Mouse (Mus musculus) neural tube, embryonic 15.5 days (tissue): ENCODE data around the gene Antxrl. TPM values are rescaled to one million over a fixed set of nuclear protein-coding genes. Genes with fewer than 3 reads are reported as not detected.

Experiments
- ATAC-seq: fragments of 200-750 bp; cut with Nextera tagmentation; 2 replicates; pipeline ENCODE4 v1.8.0; 2017; ENCODE audit warnings: mild to moderate bottlenecking, moderate TSS enrichment, moderate library complexity; ENCODE audit not compliant: low FRiP score
- H3K27ac ChIP-seq: fragments of 300-500 bp; sonication (generic); replicated peaks from 2 replicates; pipeline ENCODE4 v1.5.1; 2015; ENCODE audit warnings: mild to moderate bottlenecking, inconsistent platforms
- H3K27me3 ChIP-seq: fragments of 300-500 bp; sonication (generic); replicated peaks from 2 replicates; pipeline ENCODE4 v1.6.1; 2015; ENCODE audit warnings: inconsistent platforms
- H3K36me3 ChIP-seq: fragments of 300-500 bp; sonication (generic); 2 replicates; pipeline ENCODE4 v1.6.1; 2015; ENCODE audit warnings: inconsistent platforms
- H3K4me1 ChIP-seq: fragments of 300-500 bp; sonication (generic); 2 replicates; pipeline ENCODE4 v1.6.1; 2015; ENCODE audit warnings: inconsistent platforms
- H3K4me2 ChIP-seq: fragments of 300-500 bp; sonication (generic); 2 replicates; pipeline ENCODE4 v1.6.1; 2015; ENCODE audit warnings: inconsistent platforms, mild to moderate bottlenecking, moderate library complexity
- H3K4me3 ChIP-seq: fragments of 300-500 bp; sonication (generic); replicated peaks from 2 replicates; pipeline ENCODE4 v1.5.1; 2015; ENCODE audit warnings: mild to moderate bottlenecking, inconsistent platforms
- H3K9ac ChIP-seq: fragments of 300-500 bp; sonication (generic); replicated peaks from 2 replicates; pipeline ENCODE4 v1.6.1; 2015; ENCODE audit warnings: mild to moderate bottlenecking, inconsistent platforms
- H3K9me3 ChIP-seq: fragments of 300-500 bp; sonication (generic); replicated peaks from 2 replicates; pipeline ENCODE4 v1.6.1; 2016; ENCODE audit warnings: inconsistent platforms
- WGBS: fragments of 180-500 bp; shearing (Covaris S2); methylation state at CpG from one replicate; pipeline ENCODE4 v1.1.7; 2015; ENCODE audit warnings: mixed read lengths; 5-methylcytosine and 5-hydroxymethylcytosine counted together
- polyA plus RNA-seq: library from polyadenylated mRNA; unstranded; fragments of >200 nt; fragmentation: Nextera tagmentation; extraction: Ambion mirVana; gene quantifications from 2 replicates; pipeline ENCODE4 v1.2.1, GENCODE M21; 2015

Antxrl gene
- polyA plus RNA-seq, 1 experiment from 2014 or later, result not detected

GRCm38 (mm10) chr14:34106389-34107062 is 54.0 kb downstream of the Antxrl start:
- Histone ChIP-seq H3K4me3 (no peak overlapping the region), H3K36me3 (no peaks in the 10 kb centered on the region), H3K9ac (no peak overlapping the region), H3K4me1 (no peaks in the 10 kb centered on the region), H3K4me2 (no peak overlapping the region), H3K27ac (no peak overlapping the region), H3K27me3 (no peaks in the 10 kb centered on the region), H3K9me3 (no peaks in the 10 kb centered on the region)
- WGBS, result 60% methylated on average over 12 of the region's 12 CpGs
- no peak for ATAC-seq

GRCm38 (mm10) chr14:34107594-34107993 is 55.1 kb downstream of the Antxrl start:
- WGBS, result 91% methylated on average over 4 of the region's 4 CpGs
- Histone ChIP-seq H3K4me2 (no peak overlapping the region), H3K36me3 (no peaks in the 10 kb centered on the region), H3K9ac (no peak overlapping the region), H3K27me3 (no peaks in the 10 kb centered on the region), H3K9me3 (no peaks in the 10 kb centered on the region), H3K4me1 (no peaks in the 10 kb centered on the region), H3K4me3 (no peak overlapping the region), H3K27ac (no peak overlapping the region)
- ATAC-seq, result no peak

- Histone ChIP-seq H3K9me3 (no peaks in the 10 kb centered on the region), H3K4me1 (no peaks in the 10 kb centered on the region), H3K4me2 (no peak overlapping the region), H3K27me3 (no peaks in the 10 kb centered on the region), H3K9ac (no peak overlapping the region), H3K4me3 (no peak overlapping the region), H3K36me3 (no peaks in the 10 kb centered on the region), H3K27ac (no peak overlapping the region)
- ATAC-seq, result no peak
- 92% methylated on average over 4 of the region's 4 CpGs for WGBS
These were observed 61.8 kb downstream of the Antxrl start for GRCm38 (mm10) chr14:34114311-34114710.

GRCm38 (mm10) chr14:34119046-34119723 is 66.7 kb downstream of the Antxrl start:
- no peak overlapping the region for H3K9ac ChIP-seq
- no peak overlapping the region for H3K27ac ChIP-seq
- no peaks in the 10 kb centered on the region for H3K9me3 ChIP-seq
- no peak for ATAC-seq
- H3K36me3 ChIP-seq, result no peaks in the 10 kb centered on the region
- WGBS, result 82% methylated on average over 7 of the region's 7 CpGs
- H3K4me1 ChIP-seq, result 0 out of 2 replicates have a peak, but pooled peaks cover 4% of the 10 kb centered on the region
- H3K4me3 ChIP-seq, result no peak overlapping the region
- no peak overlapping the region for H3K4me2 ChIP-seq
- H3K27me3 ChIP-seq, result no peaks in the 10 kb centered on the region

GRCm38 (mm10) chr14:34120016-34120910 is 67.8 kb downstream of the Antxrl start:
- 65% methylated on average over 12 of the region's 12 CpGs for WGBS
- ATAC-seq, result no peak; the same call in 1 of the 2 replicates

GRCm38 (mm10) chr14:34120923-34121351 is 68.4 kb downstream of the Antxrl start:
- H3K9me3 ChIP-seq, result no peaks in the 10 kb centered on the region
- H3K27ac ChIP-seq, result no peak overlapping the region
- 0 out of 2 replicates have a peak, but pooled peaks cover 4% of the 10 kb centered on the region for H3K4me1 ChIP-seq
- no peak; the same call in 1 of the 2 replicates for ATAC-seq
- no peaks in the 10 kb centered on the region for H3K27me3 ChIP-seq
- H3K4me2 ChIP-seq, result no peak overlapping the region
- WGBS, result 89% methylated on average over 3 of the region's 3 CpGs
- H3K36me3 ChIP-seq, result no peaks in the 10 kb centered on the region
- H3K9ac ChIP-seq, result no peak overlapping the region
- H3K4me3 ChIP-seq, result no peak overlapping the region

More at GRCm38 (mm10) chr14:34120016-34120910, 67.8 kb downstream of the Antxrl start:
- H3K27ac ChIP-seq, result no peak overlapping the region
- no peak overlapping the region for H3K4me2 ChIP-seq
- 0 out of 2 replicates have a peak, but pooled peaks cover 4% of the 10 kb centered on the region for H3K4me1 ChIP-seq
- no peaks in the 10 kb centered on the region for H3K36me3 ChIP-seq
- H3K27me3 ChIP-seq, result no peaks in the 10 kb centered on the region
- H3K9ac ChIP-seq, result no peak overlapping the region
- no peaks in the 10 kb centered on the region for H3K9me3 ChIP-seq
- no peak overlapping the region for H3K4me3 ChIP-seq

- Histone ChIP-seq H3K9me3 (no peaks in the 10 kb centered on the region), H3K4me1 (0 out of 2 replicates have a peak, but pooled peaks cover 4% of the 10 kb centered on the region), H3K4me2 (no peak overlapping the region), H3K4me3 (no peak overlapping the region), H3K36me3 (no peaks in the 10 kb centered on the region), H3K27me3 (no peaks in the 10 kb centered on the region), H3K9ac (no peak overlapping the region), H3K27ac (no peak overlapping the region)
- WGBS, result 97% methylated on average over 4 of the region's 4 CpGs
- no peak for ATAC-seq
These were observed 69.2 kb downstream of the Antxrl start for GRCm38 (mm10) chr14:34121691-34122090.

Other genes starting within 250 kb of the Antxrl start
- gene Gdf10, start 129.1 kb upstream of the Antxrl start, polyA plus RNA-seq, result 12.8 and 13.9 TPM in 2 replicates
- 0.05 and 0.11 TPM in 2 replicates for gene Gdf2, start 111.7 kb upstream of the Antxrl start, polyA plus RNA-seq
- gene Rbp3, start 98.7 kb upstream of the Antxrl start, polyA plus RNA-seq, result not detected in 2 replicates
- 0.84 and 0.96 TPM in 2 replicates for gene Zfp488, start 73.9 kb upstream of the Antxrl start, polyA plus RNA-seq
- gene Gm30083, start 37.5 kb upstream of the Antxrl start, polyA plus RNA-seq, result not detected in 2 replicates
- gene Gm5460, start 35.9 kb upstream of the Antxrl start, polyA plus RNA-seq, result not detected in 2 replicates
- gene Anxa8, start 33.3 kb downstream of the Antxrl start, polyA plus RNA-seq, result 0.41 and 3.7 TPM in 2 replicates
- 0.49 and 0.69 TPM in 2 replicates for gene A630023A22Rik, start 50.0 kb downstream of the Antxrl start, polyA plus RNA-seq
- 0.17 and 0.42 TPM in 2 replicates for gene Npy4r, start 99.8 kb downstream of the Antxrl start, polyA plus RNA-seq
- gene Gprin2, start 148.9 kb downstream of the Antxrl start, polyA plus RNA-seq, result 4.3 and 5.3 TPM in 2 replicates
- gene Syt15, start 166.9 kb downstream of the Antxrl start, polyA plus RNA-seq, result 0.87 and 1.2 TPM in 2 replicates